Mouse (Mus musculus) testis, postnatal 14 days (tissue): ENCODE measurements at regions not wholly inside any gene's neighbourhood (a gene's known extent, or its start where the extent isn't known, plus 50 kb on each side); places are given as distances from the start of the nearest gene placed in this dataset.
A peak's percentile ranks its signal among the peaks of the same experiment; 100 is the strongest.

ENCODE experiments used
- DNase-seq: peaks from one replicate; pipeline ENCODE4 v3.0.0; 2021; ENCODE audit warnings: low spot score

DNA sequence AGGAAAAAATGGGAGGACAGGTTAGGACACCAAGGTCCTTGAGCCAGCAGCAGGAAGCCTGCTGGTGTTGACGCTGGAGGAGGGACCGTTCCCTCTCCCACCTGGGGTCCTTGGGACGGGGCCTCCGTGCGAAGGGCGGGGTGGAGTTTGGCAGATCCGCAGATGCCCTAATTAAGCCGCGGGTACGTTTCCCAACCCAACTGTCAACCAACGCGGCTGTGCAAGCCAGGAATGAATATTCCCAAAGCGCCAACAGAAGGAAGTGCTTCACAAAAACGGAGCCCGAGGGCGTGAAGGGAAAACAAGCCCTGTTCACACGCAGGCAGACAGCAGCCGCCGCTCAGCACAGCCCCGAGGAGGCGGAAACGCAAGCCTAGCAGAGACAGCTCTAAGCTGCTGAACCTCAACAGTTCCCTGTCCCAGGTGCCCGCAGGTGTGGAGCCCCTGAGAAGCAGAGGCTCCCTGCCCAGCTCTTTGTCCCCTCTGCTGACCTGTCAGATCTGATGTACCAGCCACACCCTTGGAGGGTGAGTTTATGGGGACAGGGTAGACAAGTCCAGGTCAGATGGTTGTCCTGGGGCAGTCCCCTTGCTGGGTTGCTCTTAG, 136.1 kb upstream of the Gli2 start:
- no peak for DNase-seq

DNA sequence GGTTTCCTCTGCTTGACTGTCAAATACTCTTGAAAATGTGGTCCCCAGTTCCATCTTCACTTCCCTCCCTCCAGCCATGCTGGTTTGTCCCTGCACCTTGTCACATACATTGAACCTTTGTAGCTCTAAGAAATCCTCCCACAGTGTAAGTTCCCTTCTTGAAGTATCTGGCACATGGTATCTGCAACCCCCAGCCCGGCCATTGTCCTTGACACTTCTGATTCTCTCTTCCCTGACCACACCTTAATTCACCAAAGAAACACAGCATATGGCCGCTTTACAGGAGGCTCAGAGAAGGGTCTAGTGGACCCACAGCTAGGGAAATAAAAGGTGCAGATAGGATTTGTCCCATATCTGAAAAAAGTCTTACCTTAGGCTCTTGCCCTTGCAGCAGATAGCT, 133.9 kb upstream of the Gli2 start:
- no peak for DNase-seq

DNA sequence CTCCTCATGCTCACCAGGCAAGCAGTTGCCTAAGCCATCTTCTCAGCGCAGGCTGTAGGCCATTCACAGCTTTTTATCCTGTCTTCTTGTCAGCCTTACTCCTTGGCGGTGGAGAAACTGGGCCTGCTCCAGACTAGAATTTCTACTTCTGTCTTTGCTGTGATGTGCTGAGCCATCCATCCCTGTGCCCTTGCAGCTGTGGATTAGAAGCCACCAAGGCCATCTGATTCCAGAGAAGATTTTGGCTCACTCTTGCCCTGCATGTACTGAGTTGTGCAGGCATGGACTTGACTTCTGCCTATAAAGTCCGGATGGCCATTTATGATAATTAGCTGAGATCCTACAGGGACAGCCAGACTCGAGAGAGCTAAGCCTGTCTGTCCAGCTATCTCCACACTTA, 133.4 kb upstream of the Gli2 start:
- no peak for DNase-seq

DNA sequence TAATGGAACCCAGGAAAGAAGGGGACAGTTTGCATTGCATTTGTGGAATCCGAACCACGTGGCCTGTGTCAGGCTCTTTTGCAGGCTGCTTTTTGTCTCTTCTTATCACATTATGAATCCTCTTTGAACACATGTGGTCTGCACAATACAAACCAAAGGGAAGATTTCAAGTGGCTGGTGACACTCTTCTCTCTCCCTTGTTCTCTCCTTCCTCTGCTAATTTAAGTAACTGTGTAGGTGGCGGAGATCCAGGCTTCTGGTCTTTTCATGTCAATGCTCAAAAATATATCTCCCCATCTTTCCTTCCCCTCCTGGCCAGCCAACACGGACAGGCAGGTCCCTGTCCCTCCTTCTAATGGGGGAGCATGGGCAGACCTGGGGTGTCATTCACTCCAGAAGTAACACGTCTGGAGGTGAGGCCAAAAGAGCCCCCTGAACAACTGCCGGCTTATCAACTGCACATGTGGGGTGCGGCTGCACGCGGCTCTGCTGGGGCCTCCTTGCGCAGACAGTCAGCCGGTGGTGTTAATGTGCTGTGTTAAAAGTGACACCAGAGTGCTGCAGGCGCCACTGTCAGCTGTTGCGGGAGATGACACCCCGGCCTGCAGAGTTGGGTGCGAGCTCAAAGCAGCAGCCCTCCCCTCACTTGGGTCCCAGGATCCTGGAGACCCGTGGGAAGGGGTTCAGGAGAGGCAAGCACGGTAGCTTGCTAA, 130.3 kb upstream of the Gli2 start:
- no peak for DNase-seq

DNA sequence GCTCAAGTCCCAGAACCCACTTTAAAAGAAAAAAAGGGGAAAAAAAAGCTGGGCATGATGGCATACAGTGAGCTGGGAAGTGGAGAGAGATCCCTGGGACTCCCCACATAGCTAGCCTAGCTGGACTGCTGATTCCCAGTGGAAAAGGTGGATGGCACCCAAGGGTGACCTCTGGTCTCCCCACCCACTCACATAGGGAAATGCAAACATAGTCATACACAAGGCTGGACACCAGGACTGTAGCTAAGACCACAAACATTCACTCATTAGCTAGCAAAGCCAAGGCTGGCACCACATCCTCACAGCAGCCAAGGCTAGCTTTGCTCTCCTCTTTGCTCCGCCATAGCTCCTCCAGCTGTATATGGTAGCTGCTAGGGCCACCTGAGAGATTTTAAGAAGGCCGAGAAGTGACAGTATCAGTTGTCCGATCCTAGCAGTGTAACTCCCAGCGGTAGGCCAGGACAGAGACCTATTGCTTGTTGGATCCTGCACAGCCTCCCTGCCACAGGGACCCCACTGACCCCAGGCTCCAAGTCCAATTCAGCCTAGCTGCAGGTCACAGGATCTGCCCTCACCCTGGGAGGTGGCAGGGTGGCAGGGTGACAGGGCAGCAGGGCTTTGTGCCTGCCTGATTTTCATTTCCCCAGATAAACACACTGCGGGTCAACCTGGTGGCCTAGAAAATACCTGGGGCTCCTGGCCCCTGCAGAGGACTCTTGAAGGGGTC, 119.8 kb upstream of the Gli2 start:
- no peak for DNase-seq

DNA sequence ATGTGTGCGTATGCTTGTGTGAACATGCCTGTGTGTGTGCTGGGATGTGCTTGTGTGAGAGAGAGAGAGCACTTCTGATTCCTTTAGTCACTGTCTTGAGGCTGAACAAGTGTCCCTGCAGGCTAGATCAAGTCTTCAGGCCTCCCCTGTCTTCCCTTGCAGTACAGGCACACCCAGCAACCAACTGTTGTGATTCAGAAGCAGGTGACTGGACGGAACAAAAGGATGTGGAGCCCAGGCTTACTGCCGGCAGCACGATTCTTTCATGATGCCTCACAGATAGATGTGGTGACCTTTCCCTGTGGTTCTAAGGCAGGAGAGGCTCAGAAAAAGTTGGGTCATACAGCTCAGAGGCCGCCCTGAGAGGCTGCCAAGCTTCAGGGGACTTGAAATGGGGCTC, 114.0 kb upstream of the Gli2 start:
- DNase-seq: no peak

DNA sequence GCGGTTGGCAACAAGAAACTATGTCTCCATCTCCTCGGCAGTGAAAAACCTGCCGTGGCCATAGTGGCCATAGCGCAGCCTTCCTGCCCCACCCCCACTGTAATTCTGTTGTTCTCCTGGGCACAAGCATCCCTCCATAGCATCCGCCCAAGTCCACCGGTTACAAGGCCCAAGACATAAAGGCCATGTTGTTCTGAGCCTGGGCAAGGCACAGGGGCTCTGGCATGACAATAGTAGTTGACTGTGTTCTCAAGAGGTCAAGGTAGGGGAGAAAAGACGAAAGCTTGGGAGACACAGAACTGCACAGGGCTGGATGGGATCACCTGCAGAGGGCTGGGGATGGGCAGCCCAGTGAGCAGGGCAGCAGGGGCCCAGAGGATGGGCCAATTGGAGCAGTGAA, 112.9 kb upstream of the Gli2 start:
- no peak for DNase-seq

DNA sequence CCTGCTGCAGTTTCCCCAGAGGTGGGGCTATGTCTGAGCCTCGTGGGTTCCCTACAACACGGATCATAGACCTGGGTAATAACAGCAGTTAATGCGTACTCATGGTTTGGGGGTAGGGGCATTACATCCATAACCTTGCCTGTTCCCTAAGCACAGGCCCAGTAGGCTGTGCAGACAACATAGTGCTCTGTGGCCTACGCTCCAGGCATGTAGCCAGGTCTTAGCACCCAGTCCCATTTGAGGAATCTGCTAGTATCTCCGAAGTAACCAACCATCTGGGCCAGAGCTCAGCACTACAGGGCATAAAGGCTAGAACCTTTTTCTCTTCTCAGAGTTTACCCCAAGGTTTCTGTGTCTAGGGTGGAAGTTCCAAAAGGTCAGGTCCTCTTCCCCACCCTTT, 111.4 kb upstream of the Gli2 start:
- DNase-seq: no peak

DNA sequence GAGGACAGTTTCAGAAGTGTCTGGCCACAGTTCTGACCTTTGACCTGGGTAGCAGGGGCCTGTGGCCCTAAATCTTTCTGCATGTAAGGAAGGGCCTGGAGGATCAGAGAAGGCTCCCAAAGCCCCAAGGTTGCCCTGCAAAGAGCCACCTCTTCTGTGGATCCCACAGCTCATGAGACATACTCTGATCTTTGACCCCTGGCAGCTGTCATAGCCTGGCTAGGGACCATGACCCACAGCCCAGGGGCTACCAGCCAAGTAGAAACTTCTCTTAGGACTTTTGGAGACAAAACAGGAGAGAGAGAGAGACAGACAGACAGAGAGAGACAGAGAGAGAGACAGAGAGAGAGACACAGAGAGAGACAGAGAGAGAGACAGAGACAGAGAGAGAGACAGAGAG, 110.4 kb upstream of the Gli2 start:
- no peak for DNase-seq

DNA sequence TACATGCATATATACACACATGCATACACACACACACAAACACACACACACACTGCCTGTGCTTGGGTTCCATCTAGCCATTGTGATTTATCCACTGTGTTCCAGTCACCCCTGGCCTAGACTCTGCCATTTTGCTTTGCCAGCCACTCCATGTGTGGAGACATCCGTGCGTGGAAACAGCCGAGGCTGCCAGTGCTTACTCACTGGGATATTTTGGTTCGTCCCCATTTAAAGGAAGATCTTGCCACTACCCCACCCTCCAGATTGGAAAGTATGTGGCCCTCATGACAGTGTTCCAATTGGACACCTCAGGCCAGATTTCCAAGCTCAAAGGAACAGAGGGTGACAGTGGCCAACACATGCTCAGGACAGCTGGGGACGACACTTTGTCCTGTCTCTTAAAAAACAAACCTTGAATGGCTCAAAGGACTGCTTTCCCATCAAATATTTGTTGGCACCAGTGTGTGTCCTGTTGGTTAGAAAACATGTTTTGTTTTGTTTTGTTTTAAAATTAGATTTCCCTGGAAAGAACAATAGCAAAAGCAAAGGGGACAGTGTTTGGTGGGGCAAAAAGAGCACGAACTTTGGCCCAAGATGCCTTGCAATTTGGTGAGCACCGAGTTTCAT, 109.8 kb upstream of the Gli2 start:
- no peak for DNase-seq

DNA sequence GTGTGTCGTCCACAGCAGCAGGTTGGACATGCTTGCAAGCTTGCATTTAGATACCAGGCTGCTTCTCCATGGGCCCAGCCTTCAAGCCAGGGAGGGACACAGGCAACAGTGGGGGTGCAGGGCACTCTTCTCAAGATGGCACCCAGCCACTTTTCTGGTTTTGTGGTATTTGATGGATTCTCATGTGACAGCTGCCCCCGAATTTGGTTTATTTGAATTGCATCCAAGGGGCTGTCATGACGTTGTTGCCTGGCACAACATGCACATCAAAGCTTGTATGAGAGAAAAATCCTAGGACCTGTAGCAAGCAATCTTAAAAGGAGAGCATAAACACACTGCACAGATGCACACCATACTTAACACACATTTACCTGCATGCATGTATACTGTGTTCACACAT, 108.3 kb upstream of the Gli2 start:
- no peak for DNase-seq

DNA sequence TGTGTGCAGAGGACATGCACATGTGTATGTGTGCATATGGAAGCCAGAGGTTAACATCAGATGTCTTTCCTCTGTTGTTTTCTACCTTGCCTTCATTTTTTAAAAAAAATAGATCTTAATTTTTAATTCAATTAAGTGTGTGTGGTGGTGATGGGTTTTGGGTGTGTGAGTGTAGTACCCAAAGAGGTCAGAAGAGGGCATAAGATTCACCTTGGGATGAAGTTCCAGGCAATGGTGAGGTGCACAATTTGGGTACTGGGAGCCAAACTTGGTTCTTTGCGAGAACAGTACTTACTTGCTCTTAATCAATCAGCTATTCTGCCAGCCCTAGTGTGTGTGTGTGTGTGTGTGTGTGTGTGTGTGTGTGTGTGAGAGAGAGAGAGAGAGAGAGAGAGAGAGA, 106.9 kb upstream of the Gli2 start:
- DNase-seq: no peak

DNA sequence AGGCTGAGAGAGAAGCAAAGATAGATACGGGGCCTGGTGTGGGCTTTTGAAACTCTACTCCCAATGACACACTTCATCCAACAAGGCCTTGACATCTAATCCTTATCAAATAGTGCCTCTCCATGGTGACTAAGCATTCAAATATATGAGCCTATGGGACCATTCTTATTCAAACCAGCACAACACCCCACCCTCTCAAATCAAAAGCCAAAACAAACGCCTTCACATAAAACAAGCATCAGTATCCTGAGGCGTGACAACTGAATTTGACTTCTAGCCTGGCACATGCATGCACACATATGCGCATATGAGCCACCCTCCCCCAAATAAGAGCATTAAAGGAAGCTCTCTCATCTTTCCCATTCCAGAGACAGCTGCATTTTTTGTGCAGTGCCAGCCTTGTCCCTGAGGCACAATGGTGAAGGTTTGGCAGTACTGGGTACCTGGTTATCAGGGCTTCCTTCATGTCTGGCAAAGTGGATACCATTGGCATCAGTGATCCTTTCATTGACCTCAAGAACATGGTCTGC, 103.8 kb upstream of the Gli2 start:
- no peak for DNase-seq

DNA sequence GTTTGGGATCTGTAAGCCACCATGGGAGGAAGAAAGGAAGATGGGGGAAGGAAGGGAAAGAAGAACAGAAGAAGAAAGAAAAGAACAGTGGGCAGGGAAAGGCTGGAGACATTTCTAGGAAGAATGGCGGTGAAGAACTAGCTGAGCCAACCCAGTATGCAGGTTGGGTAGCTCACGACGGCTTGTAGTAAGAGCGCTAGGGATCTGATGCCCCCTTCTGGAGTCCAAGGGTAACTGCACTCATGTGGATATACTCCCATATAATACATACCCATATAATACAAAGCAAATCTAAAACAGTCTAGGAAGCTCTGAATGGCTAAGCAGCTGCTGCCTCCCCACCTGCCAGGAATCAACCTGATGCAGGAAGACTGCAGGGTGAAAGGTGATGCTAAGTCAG, 100.2 kb upstream of the Gli2 start:
- no peak for DNase-seq

DNA sequence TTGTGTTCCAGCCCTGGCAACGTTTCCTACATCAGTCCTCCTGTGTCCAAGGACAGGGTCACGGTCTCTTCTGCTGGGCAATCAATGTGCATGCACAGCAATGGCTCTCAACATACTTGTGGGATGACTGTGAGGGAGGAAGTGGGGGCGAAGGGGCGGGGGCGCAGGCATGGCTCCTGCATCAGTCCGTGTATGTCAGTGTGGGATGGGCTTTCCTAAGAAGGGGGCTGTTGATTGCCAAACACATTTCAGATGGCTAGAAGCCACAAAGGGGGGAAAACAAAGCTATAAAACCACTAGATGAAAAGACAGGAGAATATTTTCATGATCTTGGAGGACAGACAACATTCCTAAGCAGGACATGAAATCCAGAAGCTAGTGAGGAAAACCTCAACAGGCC, 99.4 kb upstream of the Gli2 start:
- peak; percentile 8 for DNase-seq

DNA sequence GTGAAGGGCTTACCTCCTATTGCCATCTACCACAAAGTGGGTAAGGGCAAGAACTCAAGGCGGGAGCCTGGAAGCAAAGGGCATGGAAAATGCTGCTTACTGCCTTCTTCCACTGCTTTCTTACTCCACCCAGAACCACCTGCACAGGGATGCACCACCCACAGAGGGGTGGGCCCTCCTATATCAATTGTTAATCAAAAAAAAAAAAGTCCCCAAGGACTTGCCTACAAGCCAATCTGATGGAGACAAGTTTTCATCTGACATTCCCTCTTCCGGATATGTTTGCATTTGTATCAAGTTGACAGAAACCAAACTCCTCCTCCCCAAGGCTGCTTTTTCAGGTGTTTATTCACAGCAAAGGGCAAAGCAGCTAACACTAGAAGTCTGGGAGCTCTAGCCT, 94.1 kb upstream of the Gli2 start:
- DNase-seq: no peak

DNA sequence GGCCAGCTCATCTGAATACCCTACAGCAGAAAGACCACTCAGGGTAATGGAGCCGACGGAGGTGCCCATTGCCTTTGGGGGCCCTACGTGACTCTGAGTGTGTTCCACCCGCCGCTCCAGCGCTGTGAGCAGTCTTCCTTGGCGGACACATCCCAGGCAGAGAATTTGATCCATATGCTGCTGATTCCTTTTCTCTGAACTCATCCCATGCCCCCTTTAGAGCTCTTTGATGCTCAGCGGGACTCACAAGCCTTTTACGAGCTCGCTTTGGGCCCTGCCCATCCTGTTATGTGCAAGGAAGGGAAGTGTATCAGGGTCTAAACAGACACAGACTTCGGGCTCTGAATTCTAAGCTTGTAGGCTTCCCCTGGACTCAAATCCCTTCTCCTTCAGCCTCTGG, 90.4 kb upstream of the Gli2 start:
- no peak for DNase-seq

DNA sequence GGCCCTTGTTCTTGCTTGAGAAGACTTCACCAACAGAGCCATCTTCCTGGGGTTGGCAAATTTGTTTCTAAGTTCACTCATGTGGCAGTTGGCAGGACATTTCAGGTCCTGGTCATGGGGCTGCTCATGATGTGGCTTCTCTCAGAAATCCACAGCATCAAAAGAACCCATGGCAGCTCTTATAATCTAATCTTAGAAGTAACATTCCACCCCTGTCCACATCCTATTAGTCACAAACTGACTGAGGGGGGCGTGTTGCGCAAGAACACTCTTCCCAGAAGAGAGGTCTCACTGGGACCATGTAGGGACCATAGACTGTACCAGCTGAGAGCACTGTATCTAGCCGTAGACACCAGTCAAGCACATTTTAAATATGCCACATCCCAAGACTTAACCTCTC, 75.6 kb upstream of the Gli2 start:
- no peak for DNase-seq

DNA sequence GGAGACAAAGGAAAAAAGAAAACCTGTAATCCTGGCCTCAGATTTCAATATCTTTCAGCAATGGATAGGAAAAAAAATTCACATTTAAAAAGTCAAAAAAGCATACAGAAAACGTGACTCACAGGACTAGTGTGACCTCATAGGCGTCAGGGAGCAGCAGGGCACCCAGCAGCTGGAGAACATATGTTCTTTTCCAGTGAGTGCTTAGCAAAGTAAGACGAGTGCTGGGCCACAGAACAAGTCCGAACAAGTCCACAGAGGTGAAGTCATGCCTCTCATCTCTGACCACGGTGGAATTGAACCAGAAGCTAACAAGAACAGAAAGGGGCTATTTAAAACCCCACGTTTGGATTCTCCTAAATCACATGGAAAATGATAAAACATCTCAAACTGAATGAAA, 72.1 kb upstream of the Gli2 start:
- DNase-seq: no peak

DNA sequence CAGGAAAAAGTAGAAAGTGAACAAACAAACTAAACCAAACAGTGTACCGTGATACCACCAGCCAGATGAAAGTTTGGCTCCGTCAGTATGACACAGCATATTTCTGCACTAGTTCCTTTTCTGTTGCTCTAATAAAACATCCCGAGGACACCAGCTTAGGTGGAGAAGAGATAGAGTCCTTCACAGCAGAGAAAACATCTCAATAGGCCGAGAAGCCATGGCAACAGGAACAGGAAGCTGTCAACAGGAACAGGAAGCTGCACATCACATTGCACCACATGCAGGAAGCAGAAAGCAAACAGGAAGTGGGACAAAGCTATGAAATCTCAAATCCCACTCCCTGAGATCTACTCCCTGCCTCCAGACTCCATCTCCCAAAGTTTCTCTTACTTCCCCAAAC, 71.4 kb upstream of the Gli2 start:
- DNase-seq: no peak

DNA sequence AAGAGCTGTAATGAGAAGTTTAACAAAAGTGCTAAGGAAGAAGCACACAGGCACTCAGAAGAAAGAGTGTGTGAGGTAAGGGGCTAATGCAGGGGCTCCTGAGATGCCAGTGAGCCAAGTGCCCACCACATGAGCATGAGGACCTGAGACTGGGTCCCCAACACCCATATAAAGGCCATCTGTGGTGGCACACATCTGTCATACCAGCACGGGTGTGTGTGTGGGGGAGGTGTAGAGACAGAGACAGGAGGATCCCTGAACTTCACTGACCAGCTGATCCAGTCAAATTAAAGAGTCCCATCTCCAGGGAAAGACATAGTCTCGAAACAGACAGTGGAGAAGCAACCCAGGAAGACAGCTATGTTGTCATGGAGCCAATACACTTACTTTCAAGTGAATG, 70.6 kb upstream of the Gli2 start:
- DNase-seq: no peak

DNA sequence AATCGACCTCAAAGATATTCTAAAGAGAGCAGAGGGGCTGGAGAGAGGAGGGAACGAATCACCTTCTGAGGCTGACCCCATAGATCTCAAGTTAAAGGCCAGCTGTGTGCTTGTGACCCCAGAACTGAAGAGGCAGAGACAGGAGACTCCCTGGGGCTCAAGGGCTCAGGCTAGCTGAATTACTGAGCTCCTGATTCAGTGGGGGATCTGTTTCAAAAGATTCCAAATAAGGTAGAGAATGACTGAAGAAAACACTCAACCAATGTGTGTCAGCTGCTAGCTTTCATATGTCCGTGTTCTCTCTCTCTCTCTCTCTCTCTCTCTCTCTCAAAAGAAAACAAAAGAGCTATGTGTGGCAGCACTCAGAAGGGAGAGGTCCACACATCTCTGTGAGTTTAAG, 70.0 kb upstream of the Gli2 start:
- no peak for DNase-seq

DNA sequence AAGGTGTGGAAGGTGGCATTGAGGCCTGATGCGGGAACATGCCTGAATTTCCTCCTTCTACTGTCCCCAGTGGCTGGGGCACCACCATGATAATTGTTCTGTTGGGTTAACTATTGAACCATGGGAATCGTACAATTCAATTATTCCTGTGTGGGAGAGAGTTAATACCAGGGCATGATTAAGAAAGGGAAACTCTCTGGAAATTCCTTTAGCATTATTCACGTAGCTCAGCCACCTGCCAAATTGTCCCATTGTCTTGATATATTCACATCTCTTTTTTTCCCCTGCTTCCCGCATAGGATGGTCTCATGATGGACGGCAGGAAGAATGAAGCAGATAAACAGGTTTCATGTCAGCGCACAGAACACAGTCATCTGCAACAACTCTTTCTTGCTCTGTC, 69.6 kb upstream of the Gli2 start:
- no peak for DNase-seq
